Mouse (Mus musculus) ES-Bruce4 (cell line): ENCODE data around the gene Clba1. TPM values are rescaled to one million over a fixed set of nuclear protein-coding genes. Genes with fewer than 3 reads are reported as not detected.
A peak's percentile ranks its signal among the peaks of the same experiment; 100 is the strongest.

Experiments
- H3K27ac ChIP-seq: 2 replicates; pipeline ENCODE4 v1.5.1; 2012; ENCODE audit warnings: low read length, inconsistent platforms; ENCODE audit not compliant: insufficient read depth
- H3K27me3 ChIP-seq: 2 replicates; pipeline ENCODE4 v1.6.1; 2012; ENCODE audit warnings: mild to moderate bottlenecking, low read length, inconsistent platforms; ENCODE audit not compliant: control insufficient read depth, poor library complexity, insufficient read depth, severe bottlenecking
- H3K36me3 ChIP-seq: 2 replicates; pipeline ENCODE4 v1.6.1; 2012; ENCODE audit warnings: inconsistent platforms, mild to moderate bottlenecking, low read length, moderate library complexity; ENCODE audit not compliant: control insufficient read depth, poor library complexity, insufficient read depth, severe bottlenecking
- H3K4me1 ChIP-seq: one replicate; pipeline ENCODE4 v1.8.1; 2011; ENCODE audit warnings: low read length; ENCODE audit not compliant: control insufficient read depth, insufficient read depth
- H3K4me3 ChIP-seq: 2 replicates; pipeline ENCODE4 v1.5.1; 2011; ENCODE audit warnings: low read depth, mild to moderate bottlenecking, low read length
- H3K9ac ChIP-seq: 2 replicates; pipeline ENCODE4 v1.6.1; 2012; ENCODE audit warnings: low read depth, mild to moderate bottlenecking, inconsistent platforms; ENCODE audit not compliant: poor library complexity, severe bottlenecking
- H3K9me3 ChIP-seq: replicated peaks from 2 replicates; pipeline ENCODE4 v1.6.1; 2012; ENCODE audit warnings: mild to moderate bottlenecking, low read length, inconsistent platforms; ENCODE audit not compliant: control insufficient read depth, poor library complexity, insufficient read depth, severe bottlenecking
- CTCF ChIP-seq: IDR thresholded peaks from one replicate; pipeline ENCODE4 v1.8.1; 2011; ENCODE audit warnings: low read depth, low read length
- EP300 ChIP-seq: IDR thresholded peaks from 2 replicates; pipeline ENCODE4 v1.6.1; 2011; ENCODE audit warnings: low read depth, low read length; ENCODE audit not compliant: insufficient read depth
- POLR2A ChIP-seq: IDR thresholded peaks from one replicate; pipeline ENCODE4 v1.8.1; 2011; ENCODE audit warnings: low read length; ENCODE audit not compliant: insufficient read depth
- polyA plus RNA-seq: library from polyadenylated mRNA; stranded (reverse); fragments of >200 nt; gene quantifications from 2 replicates; pipeline ENCODE4 v1.2.4, GENCODE M21; 2011; ENCODE audit warnings: low read depth; ENCODE audit not compliant: missing spikeins, insufficient read depth, insufficient read length

The Clba1 gene
- polyA plus RNA-seq, 1 experiment = 7.6 TPM

DNA sequence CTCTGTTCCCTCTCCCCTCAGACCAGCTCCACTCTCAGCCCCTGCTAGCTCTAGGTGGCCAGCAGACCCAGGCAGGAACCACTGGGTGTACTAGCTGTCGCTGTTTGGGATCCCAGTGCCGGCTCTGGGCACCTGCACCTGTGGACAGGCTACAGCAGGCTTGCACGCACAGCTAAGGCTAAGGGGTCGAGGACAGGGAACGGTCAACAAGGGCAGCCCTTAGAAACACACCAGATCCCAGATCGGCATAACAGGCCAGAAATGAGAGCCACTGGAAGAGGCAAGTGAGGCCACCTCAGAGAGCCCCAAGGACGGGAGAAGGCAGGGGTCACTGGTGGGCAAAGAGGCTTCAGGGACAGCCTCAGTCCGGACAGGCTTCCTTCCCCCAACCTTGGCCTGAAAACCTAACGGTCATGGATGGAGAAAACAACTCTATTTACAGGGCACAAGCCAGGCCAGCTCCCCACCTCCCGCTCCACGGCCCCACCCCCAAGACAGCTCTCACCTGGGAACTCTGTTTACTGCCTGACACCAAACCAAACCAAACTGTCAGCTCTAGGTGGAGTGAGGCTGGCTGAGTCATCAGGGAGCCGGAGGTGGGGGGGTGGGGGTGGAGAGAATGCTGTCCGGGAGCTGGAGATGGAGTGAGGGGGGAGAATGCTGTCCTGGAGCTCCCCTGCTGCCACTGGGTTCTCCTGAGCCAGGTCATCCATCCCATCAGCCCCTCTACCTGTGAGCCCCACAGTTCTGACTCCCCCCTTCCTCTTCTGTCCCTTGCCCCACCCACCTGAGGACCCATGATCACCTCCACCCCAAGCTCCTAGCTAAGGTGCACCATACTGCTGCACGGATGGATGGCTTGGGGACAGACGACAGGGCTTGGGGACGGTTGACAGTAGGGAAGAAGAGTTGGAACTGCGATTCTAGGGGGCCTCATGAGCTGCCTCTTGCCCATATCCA, 11.9 kb upstream of the Clba1 start:
- peak overlapping the region; percentile 7; the same call in 1 of the 2 replicates for H3K4me3 ChIP-seq
- TF ChIP-seq POLR2A (no peak), EP300 (peak; percentile 70)
- H3K36me3 ChIP-seq = no peaks in the 10 kb centered on the region
- peaks cover 11% of the 10 kb centered on the region for H3K4me1 ChIP-seq
- H3K27ac ChIP-seq = 0 out of 2 replicates have a peak overlapping the region, but pooled peaks have one; percentile 10
- peak overlapping the region; percentile 72; the same call in 1 of the 2 replicates for H3K9ac ChIP-seq
- no peaks in the 10 kb centered on the region for H3K27me3 ChIP-seq
- no peaks in the 10 kb centered on the region for H3K9me3 ChIP-seq

DNA sequence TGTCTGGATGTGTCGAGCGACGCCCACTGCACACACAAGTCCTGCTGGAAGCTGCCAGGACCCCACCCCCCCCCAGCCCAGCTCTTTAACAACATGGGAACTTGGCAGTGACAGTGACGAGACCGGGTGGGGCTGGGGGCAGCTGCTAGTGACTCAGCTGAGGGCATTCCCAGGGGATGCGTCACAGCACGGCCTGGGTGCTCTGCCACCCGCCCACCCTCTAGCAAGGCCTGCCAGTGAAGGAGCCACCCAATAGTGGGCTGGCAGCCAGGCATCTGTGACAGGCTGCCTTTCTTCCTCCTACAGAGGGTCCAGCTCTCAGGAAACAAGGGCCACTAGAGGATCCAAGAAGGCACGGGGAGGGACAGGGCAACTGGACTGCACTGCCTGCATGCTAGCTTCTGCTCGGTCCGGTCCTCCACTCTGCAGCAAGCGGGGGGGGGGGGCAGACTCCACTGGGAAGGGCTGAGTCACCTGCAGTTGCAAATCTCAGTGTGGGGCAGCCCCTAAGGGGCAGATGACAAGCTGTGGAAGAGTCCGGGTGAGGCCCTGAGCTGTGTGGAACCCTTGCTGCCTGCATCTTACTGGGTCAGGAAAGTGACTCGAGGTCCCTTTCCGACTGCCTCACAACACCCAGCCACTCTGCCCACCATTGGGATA, 10.9 kb upstream of the Clba1 start:
- Histone ChIP-seq H3K9me3 (no peaks in the 10 kb centered on the region), H3K4me3 (no peak overlapping the region), H3K36me3 (no peaks in the 10 kb centered on the region), H3K4me1 (peaks cover 9% of the 10 kb centered on the region), H3K27ac (no peak overlapping the region), H3K9ac (no peak overlapping the region), H3K27me3 (no peaks in the 10 kb centered on the region)
- no peak for TF ChIP-seq POLR2A
- TF ChIP-seq CTCF = no peak
- TF ChIP-seq EP300 = no peak

DNA sequence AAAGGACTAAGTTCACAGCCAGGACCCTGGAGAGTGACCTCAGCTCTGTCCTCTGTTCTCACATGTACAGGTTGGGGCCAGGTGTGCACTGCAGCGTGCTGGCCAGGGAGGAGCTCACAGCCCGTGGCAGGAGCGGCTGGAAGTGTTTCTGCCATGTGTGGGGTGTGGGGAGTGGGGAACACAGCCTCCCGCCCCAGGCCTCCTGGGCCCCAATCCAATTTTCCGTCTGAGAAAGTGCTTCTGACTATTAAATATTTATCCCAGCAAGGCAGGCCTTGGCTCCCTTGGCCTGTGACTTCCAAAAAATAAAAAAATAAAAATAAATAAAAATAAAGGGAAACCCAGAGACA, 10.4 kb upstream of the Clba1 start:
- Histone ChIP-seq H3K36me3 (no peaks in the 10 kb centered on the region), H3K4me3 (no peak overlapping the region), H3K9ac (no peak overlapping the region), H3K4me1 (peaks cover 9% of the 10 kb centered on the region), H3K27me3 (no peaks in the 10 kb centered on the region), H3K9me3 (no peaks in the 10 kb centered on the region), H3K27ac (no peak overlapping the region)
- TF ChIP-seq CTCF = no peak
- no peak for TF ChIP-seq POLR2A
- TF ChIP-seq EP300 = no peak

DNA sequence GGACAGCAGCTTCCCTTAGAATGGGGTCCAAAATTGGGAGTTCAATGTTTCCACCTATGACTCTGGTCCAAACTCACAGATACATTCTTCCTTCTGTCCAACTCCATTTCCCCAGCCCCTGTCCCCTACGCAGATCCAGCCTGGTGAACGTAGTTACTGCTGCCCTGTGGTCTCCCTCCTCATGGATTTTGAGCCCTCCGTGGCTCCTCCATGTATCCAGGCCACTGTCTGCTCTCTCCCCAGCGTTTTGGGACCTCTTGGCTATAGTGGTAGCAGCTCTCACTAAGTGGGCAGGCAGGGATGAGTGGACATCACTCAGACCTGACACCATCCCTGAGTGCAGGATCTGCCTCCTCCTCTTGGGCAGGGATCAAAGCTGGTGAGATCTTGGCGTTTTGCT, 10.0 kb upstream of the Clba1 start:
- Histone ChIP-seq H3K4me1 (peaks cover 7% of the 10 kb centered on the region), H3K4me3 (no peak overlapping the region), H3K9me3 (no peaks in the 10 kb centered on the region), H3K36me3 (no peaks in the 10 kb centered on the region), H3K27me3 (no peaks in the 10 kb centered on the region), H3K27ac (no peak overlapping the region), H3K9ac (no peak overlapping the region)
- TF ChIP-seq POLR2A = no peak
- no peak for TF ChIP-seq EP300
- TF ChIP-seq CTCF = no peak

DNA sequence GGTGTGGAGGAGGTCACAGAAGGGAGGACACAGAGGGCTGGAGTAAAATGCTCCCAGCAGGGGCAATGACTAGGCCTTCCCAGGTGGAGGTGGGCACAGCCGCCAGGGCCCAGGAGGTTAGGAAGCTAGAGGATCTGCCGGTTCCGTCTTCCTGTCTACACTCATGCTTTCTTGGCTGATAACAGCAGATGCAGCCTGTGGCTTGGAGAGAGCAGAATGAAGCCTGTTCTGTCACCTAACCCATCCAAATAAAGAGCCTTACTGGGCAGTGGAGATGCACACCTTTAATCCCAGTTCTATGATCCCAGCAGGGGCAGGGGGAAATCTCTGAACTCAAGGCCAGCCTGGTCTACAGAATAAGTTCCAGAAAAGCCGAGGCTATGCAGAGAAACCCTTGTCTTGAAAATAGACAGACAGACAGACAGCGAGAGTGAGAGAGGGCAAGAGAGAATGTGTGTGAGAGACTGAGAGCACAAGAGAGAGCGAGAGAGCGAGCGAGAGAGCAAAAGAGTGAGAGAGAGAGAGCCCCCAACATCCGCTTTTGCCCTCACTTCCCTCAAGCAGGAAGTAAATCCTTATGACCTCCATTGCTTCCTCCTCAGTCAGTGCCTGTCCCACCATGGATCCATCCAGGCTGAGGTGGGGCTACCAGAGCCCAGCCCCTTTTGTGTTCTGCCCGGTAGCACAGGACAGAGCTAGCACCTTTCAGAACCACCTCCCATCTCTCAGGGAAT, 9.3 kb upstream of the Clba1 start:
- Histone ChIP-seq H3K27me3 (no peaks in the 10 kb centered on the region), H3K4me1 (peaks cover 7% of the 10 kb centered on the region), H3K9me3 (no peaks in the 10 kb centered on the region), H3K36me3 (no peaks in the 10 kb centered on the region), H3K4me3 (no peak overlapping the region), H3K27ac (no peak overlapping the region), H3K9ac (no peak overlapping the region)
- TF ChIP-seq POLR2A (no peak), EP300 (no peak), CTCF (no peak)
